Mouse (Mus musculus): ENCODE measurements at regions not wholly inside any gene's neighbourhood (a gene's known extent, or its start where the extent isn't known, plus 50 kb on each side); places are given as distances from the start of the nearest gene placed in this dataset.

- TF ChIP-seq POLR2A (IDR thresholded peaks at IDR 0.05; ENCODE audit: low read depth, low read length), result no peak
- TF ChIP-seq CTCF (IDR thresholded peaks at IDR 0.05; ENCODE audit: borderline replicate concordance, insufficient read depth, low read length), result no peak
These were observed 184.8 kb upstream of the Slc7a11 start for GRCm38 (mm10) chr3:50628092-50628696.

All from embryonic fibroblast, embryonic 13.5 days (primary cell).